In genomic region chr3:138712452-138713140, GRCm38 (mm10) we compare ENCODE assay signal across 12 mouse cellular contexts. TPM values are rescaled to one million over a fixed set of nuclear protein-coding genes. Genes with fewer than 3 reads are reported as not detected.
DNase-seq lines count a peak whose midpoint lies in the region; TF ChIP-seq lines count a peak whose summit lies in the region.
"Had no signal": no experiment of that assay in that cellular context is flagged by ENCODE, and none has a peak within 500 bp of the region (broad histone marks: within the 10 kb centered on the region; RNA-seq: fewer than 3 reads in every experiment).

No protein-coding gene starts in this region.

- no peaks in the 10 kb centered on the region for H3K27me3 ChIP-seq in heart, adult 2 months (ENCODE audit: control insufficient read depth, insufficient read depth, low read length)
- H3K27me3 ChIP-seq: limb, embryonic 13.5 days; Patski had no signal

- intact Hi-C loops in left cerebral cortex, adult 2 months (cut with DNase I) = no loop called here
- intact Hi-C loops in left cerebral cortex, postnatal 36 days (cut with DNase I) = no loop called here
- intact Hi-C loops in heart, adult 2 months (cut with DNase I) = no loop called here

- H3K4me1 ChIP-seq in heart, adult 2 months (ENCODE audit: control insufficient read depth, insufficient read depth, low read length) = no peaks in the 10 kb centered on the region
- H3K4me1 ChIP-seq: limb, embryonic 13.5 days had no signal

- peak overlapping the region; percentile 27; the same call in 1 of the 2 replicates for H3K4me3 ChIP-seq in left cerebral cortex, adult 2 months
- H3K4me3 ChIP-seq in heart, adult 2 months = no peak overlapping the region
- H3K4me3 ChIP-seq: limb, embryonic 13.5 days had no signal

- no peak for TF ChIP-seq POLR2A in heart, adult 2 months (IDR thresholded peaks at IDR 0.05; ENCODE audit: insufficient read depth, low read depth, low read length)

- no peak for TF ChIP-seq CTCF in left cerebral cortex, adult 2 months (IDR thresholded peaks at IDR 0.05)
- TF ChIP-seq CTCF in heart, adult 2 months (IDR thresholded peaks at IDR 0.05) = no peak

- no peaks in the 10 kb centered on the region for H3K36me3 ChIP-seq in heart, adult 2 months (ENCODE audit: control insufficient read depth, insufficient read depth, low read length)
- H3K36me3 ChIP-seq: limb, embryonic 13.5 days had no signal

- no peak for TF ChIP-seq EP300 in heart, adult 2 months (IDR thresholded peaks at IDR 0.05; ENCODE audit: insufficient read depth, low read depth, low read length)

- no peaks in the 10 kb centered on the region for H3K79me2 ChIP-seq in heart, adult 2 months (replicated peaks; ENCODE audit: control insufficient read depth, insufficient read depth, low read length)

- DNase-seq in left cerebral cortex, adult 2 months (ENCODE audit: extremely low spot score in 1 of 2, low spot score in 2 of 2) = no peak
- no peak for DNase-seq in left cerebral cortex, postnatal 36 days (ENCODE audit: low spot score in 2 of 2)
- DNase-seq in cerebellum, adult 11 months = peak; percentile 31
- peak; percentile 63 to 73 for DNase-seq in cerebellum, postnatal 14 days
- peak; percentile 20 to 31 for DNase-seq in layer of hippocampus, postnatal 14 days (ENCODE audit: low spot score in 2 of 2)
- DNase-seq in heart, adult 2 months = no peak
- DNase-seq in heart, adult 8-10 months (ENCODE audit: low spot score) = no peak
- DNase-seq: heart, postnatal 10 days; kidney, postnatal 25 days had no signal

- H3K27ac ChIP-seq in left cerebral cortex, adult 2 months = no peak overlapping the region
- no peak overlapping the region for H3K27ac ChIP-seq in heart, adult 2 months
- H3K27ac ChIP-seq: limb, embryonic 13.5 days had no signal

- WGBS in heart, adult 2 months = 92% methylated on average over 11 of the region's 11 CpGs

- H3K9ac ChIP-seq in heart, adult 2 months (ENCODE audit: low read depth, low read length) = no peak overlapping the region
- H3K9ac ChIP-seq: limb, embryonic 13.5 days; lung, embryonic 14.5 days had no signal

RNA-seq across cellular contexts. Expression of gene Tspan5, which starts 29.4 kb away (rescaled TPM):
- 100 to 1,000 TPM; 242 to 281 TPM for total RNA-seq in left cerebral cortex, adult 2 months (2021)
- 100 to 1,000 TPM; 247 to 286 TPM for total RNA-seq in left cerebral cortex, postnatal 36 days (2021)
- total RNA-seq in layer of hippocampus, postnatal 14 days (2021) = 100 to 1,000 TPM; 172 TPM
- 1 to 10 TPM; 4.9 to 5.3 TPM for total RNA-seq in heart, adult 2 months (2021)
- 6.9 and 10.8 TPM in 2 replicates for polyA plus RNA-seq in heart, adult 2 months (2012; rRNA removed)
- 1 to 10 TPM; 4.2 to 6.7 (median 5.1) TPM for total RNA-seq in heart, adult 8-10 months (2022)

Comparison
In these comparisons a context has a peak if more than half of its experiments do, and no peak if none do; other contexts are left out.
1. DNase-seq: peak in cerebellum, adult 11 months (single experiment), cerebellum, postnatal 14 days (2 of 2) and layer of hippocampus, postnatal 14 days (2 of 2); none in left cerebral cortex, adult 2 months (0 of 2), left cerebral cortex, postnatal 36 days (0 of 2), heart, adult 2 months (0 of 2) and heart, adult 8-10 months (single experiment).
2. RNA of gene Tspan5, which starts 29.4 kb away (total RNA-seq): 247 to 286 TPM in left cerebral cortex, postnatal 36 days, 242 to 281 TPM in left cerebral cortex, adult 2 months and 172 TPM in layer of hippocampus, postnatal 14 days; 4.9 to 5.3 TPM in heart, adult 2 months and 4.2 to 6.7 TPM in heart, adult 8-10 months; every median in the first group is over 10 times any median in the second.